Mouse (Mus musculus) embryo, embryonic 10.5 days (tissue): ENCODE measurements at regions not wholly inside any gene's neighbourhood (a gene's known extent, or its start where the extent isn't known, plus 50 kb on each side); places are given as distances from the start of the nearest gene placed in this dataset.
"Not testable (repeated sequence)": the region's sequence is repeated elsewhere in the genome, so short reads cannot be mapped to it uniquely, and the experiment has no call there.

Experiments used
- DNase-seq: peaks from one replicate; pipeline ENCODE4 v3.0.0-alpha.2; 2015; ENCODE audit warnings: low spot score

DNA sequence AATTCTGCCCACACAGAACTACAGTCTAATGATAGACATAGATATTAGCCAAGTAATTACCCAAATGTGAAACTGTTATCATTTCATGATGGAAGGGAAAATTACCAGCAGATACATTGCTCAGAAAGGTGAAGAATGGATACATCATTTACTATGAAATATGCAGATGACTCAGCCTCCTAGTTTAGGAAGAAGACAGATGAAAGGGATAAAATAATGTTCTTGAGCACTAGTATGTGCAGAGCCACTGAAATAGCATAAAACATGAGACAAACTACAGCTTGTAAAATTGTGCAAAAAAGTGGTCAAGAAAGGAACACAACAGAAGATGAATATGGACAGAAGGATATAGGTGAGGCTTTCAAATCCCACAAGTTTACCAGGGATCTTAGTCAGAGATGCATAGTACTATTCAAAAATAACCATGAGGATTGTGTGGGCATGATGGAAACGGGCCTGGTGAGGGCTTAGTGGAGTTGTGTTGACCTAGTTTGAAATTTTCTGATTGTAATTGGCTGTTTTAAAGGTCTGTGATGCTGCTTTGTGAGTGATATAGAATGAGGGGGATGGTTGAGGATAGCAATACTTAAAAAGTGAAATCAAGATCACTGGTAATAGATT is 883.3 kb downstream of the Dnajb9 start:
- no peak for DNase-seq

DNA sequence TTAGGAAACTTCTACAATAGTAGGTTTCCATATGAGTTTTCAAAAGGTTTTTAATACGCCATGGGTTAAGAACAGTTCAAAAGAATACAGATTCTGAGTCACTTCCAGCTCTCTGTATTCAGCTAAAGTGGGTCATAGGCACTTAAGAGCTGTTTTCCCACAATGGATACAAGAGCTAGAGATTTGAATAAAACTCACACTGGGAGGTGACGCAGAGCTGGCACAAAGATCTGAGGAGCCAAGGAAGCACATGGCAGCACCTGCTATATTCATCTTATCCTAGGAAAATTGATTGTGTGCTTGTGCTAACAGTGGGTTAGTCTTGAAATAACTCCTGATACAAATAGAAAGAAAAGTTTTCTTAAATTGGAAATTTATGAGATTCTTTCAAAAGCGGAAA is 899.8 kb downstream of the Dnajb9 start:
- no peak for DNase-seq

DNA sequence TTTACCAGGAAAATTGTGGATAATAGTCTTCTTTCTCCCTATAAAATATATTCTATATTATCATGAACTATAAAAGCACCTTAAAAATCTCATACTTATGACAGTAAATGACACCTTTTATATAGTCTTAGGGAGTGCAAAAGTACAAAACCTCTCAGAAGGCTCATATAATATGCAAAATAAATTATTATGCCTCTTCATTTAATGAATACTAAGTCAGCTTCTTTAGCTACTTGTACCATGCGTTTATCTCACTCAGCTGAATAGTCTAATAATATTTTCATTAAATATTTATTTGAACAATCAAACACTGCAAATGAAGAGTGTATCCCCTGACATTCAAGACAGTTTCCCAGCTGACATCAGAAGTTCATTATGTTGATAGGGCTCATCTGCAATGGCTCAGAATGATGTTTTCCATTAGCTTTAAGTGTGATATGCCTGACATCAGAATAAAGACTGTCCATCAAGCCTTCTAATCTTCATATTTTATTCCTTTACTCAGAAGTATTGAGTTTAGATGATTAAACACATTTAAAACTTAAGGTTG is 903.5 kb downstream of the Dnajb9 start:
- DNase-seq = no peak

DNA sequence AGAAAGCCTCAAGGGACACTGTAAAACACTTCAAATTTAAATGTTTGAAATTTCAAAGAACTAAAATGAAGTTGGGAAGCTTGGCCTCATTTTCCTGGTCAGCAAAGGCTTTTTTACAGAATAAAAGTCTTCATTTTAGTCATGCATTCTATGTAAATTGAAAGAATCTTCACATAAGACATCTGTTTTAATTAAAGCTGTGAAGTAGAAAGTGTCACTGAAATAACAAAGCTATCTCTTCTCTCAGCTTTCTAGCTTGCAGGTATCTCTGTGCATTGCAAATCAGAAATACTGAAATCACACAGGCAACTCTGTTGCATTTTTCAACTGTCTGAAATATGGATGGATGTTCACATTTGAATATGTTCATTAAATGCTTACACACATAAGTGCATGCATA is 909.6 kb downstream of the Dnajb9 start:
- no peak for DNase-seq

DNA sequence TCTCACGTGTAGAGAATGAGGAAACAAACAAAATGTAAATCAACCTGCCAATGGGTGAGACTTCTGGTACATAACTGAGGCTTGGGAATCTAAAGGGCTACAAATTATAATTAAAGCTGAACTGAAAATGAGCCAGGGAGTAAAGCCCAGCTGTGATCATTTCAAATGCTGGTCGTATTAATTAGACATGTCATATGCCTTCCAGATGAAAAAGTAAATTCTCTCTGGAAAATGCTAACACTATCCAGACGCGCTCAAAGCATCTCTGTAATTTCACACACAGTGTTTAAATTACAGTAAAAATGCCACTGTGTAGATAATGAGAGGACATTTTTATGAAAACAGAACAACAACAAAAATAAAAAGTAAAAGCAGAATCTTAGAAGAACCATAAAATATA is 929.7 kb downstream of the Dnajb9 start:
- DNase-seq = no peak

DNA sequence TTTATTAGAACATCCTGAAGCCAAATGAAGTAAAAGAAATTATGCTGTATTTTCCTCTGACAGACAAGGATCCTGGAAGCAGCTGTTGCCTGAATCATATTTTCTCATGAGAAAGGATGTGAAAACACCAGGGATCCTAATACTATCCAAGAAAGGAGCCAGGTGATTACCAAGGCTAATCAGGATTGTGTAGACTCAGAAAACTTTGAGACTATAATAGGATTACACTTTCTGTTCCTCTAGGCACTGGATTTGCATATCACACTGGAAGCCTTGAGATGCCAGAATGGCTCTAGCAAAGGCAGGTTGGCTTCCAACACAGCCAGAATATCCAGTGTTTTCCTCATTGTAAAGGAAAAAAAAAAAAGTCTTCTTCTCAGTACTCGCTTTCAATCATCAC is 945.1 kb downstream of the Dnajb9 start:
- no peak for DNase-seq

DNA sequence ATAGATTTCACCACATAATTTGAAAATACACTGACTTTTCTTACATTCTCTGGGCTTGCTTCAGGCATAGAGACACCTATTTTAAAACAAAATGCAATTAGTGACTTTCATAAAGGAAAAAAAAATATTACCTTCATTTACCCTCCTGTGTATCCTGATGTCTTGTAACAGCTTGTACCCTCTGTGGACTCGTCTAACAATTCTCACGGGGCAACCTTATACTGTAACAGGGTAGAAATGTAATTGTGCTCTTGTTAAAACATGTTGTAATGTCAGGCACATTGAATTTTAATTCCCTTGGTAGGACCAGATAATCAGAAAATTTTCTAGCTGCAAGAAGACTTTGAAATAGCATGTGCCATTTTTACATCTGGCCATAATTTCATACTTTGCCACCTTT is 946.3 kb downstream of the Dnajb9 start:
- no peak for DNase-seq

DNA sequence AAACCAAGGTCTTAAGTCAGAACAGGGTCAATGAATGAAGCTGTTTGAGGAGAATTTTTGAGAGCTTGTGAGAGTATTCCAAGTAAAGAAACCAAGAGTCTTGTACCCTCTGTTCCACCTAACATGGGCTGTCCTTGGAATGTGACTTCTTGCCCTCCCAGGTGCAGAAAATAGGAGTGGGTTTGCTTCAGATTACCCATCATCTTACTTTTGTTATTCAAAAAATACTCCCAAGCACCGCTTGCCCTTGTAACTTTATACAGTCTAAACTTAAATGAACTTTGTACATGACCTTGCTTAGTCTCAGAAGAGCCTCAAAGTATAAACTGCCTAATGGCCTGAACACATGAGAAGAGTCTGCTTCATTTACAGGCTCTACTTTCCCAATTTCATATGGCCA is 984.2 kb downstream of the Dnajb9 start:
- no peak for DNase-seq

DNA sequence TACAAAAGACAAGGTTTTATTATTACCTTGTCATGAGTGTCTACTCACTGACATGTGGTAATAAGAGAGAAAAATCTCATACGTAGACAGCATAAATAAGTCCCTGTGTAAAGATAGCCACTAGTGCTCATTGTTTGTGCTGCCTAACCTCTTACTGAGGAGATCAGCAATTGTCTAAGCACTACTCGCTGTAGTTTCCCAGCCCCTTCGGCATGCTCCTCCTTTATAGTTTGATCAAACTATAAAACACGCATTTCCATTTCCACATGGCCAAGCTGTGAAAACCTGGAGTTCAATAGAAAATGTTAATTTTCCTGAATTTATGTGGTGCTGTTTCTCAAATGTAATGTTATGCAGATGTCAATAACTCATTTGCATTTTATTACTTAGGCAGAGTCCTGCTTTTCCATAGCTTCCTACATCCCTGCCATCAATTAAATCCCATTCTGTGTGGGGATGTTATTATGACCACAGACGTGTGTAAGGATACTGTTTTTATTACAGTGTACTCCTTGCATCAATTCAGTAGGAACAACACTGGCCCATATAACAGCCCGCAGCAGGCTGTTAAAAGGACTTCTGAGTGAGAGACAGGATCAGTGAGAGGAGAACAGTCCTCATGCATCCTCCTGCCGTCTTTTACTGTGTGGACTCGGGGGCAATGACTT is 986.2 kb downstream of the Dnajb9 start:
- peak; percentile 13 for DNase-seq

DNA sequence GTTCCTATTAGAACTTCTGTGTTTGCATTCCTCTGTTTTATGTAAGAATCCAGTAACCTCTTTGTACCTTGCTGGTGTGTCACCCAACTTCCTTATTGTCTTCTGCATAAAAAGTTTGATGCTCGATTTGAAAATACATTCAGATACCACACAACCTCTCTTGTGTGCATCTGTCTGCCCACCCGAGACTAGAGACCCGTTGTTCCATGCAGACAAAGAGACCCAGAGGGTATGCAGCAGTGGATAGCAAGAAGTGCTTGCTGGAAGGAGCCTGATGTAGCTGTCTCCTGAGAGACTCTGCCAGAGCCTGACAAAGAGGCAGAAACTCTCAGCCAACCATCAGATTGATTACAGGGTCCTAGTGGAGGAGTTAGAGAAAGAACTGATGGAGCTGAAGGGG is 997.8 kb downstream of the Dnajb9 start:
- DNase-seq = not testable (repeated sequence)

DNA sequence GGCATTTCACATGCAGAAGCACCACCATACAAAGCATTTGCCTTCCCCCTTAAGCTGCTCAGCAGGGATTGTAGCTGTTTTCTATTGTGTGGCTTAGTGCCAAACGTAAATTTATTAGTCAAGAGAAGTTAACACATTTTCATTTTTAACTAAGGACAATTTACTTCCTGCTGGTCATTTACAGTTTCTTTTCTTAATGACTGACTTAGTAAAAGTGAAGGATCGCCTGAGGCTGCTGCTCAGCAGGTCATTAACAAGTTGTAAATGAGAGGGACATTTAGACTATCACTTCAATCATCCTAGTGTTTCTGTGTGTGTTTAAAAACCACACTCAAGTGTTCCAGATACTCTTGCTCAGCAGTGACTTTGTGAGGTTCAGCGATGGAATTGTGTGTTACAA is 1005.5 kb downstream of the Dnajb9 start:
- DNase-seq = no peak
